Mouse (Mus musculus) embryo, embryonic 9.5 days (tissue): Measurements from ENCODE around the gene Rin2.

ENCODE experiments used
- DNase-seq: peaks from one replicate; pipeline ENCODE4 v3.0.0-alpha.2; 2017; ENCODE audit errors: extremely low spot score

Gene Rin2

GRCm38 (mm10) chr2:145735079-145735478 lies 60.1 kb downstream of the Rin2 start:
- no peak for DNase-seq

- DNase-seq, result no peak
Observed at GRCm38 (mm10) chr2:145736543-145736942, 61.5 kb downstream of the Rin2 start.

- DNase-seq, result no peak
Observed at GRCm38 (mm10) chr2:145737196-145737595, 62.2 kb downstream of the Rin2 start.

GRCm38 (mm10) chr2:145740729-145741128 lies 65.7 kb downstream of the Rin2 start:
- no peak for DNase-seq

GRCm38 (mm10) chr2:145742795-145743710 lies 68.0 kb downstream of the Rin2 start:
- DNase-seq, result no peak

- no peak for DNase-seq
Observed at GRCm38 (mm10) chr2:145746406-145746805, 71.4 kb downstream of the Rin2 start.

GRCm38 (mm10) chr2:145749645-145750044 lies 74.6 kb downstream of the Rin2 start:
- no peak for DNase-seq

GRCm38 (mm10) chr2:145752572-145752971 lies 77.6 kb downstream of the Rin2 start:
- no peak for DNase-seq

GRCm38 (mm10) chr2:145753973-145754372 lies 79.0 kb downstream of the Rin2 start:
- DNase-seq, result no peak

- no peak for DNase-seq
Observed at GRCm38 (mm10) chr2:145755864-145756822, 81.1 kb downstream of the Rin2 start.

GRCm38 (mm10) chr2:145760121-145760520 lies 85.1 kb downstream of the Rin2 start:
- DNase-seq, result no peak

GRCm38 (mm10) chr2:145761436-145761835 lies 86.4 kb downstream of the Rin2 start:
- no peak for DNase-seq

GRCm38 (mm10) chr2:145769964-145770363 lies 94.9 kb downstream of the Rin2 start:
- DNase-seq, result no peak

- no peak for DNase-seq
Observed at GRCm38 (mm10) chr2:145770730-145771536, 95.9 kb downstream of the Rin2 start.

- no peak for DNase-seq
Observed at GRCm38 (mm10) chr2:145783247-145783646, 108.2 kb downstream of the Rin2 start.

GRCm38 (mm10) chr2:145784246-145784935 lies 109.4 kb downstream of the Rin2 start:
- DNase-seq, result no peak

- no peak for DNase-seq
Observed at GRCm38 (mm10) chr2:145784964-145785363, 109.9 kb downstream of the Rin2 start.

GRCm38 (mm10) chr2:145785758-145786617 lies 111.0 kb downstream of the Rin2 start:
- DNase-seq, result peak; percentile 71

GRCm38 (mm10) chr2:145786618-145786932 lies 111.6 kb downstream of the Rin2 start:
- no peak for DNase-seq

- no peak for DNase-seq
Observed at GRCm38 (mm10) chr2:145787486-145787885, 112.5 kb downstream of the Rin2 start.
